Mouse (Mus musculus) CH12.LX (cell line): ENCODE data around the gene Ifngr2.

Source experiments
- CTCF ChIP-seq, 2 experiments: IDR thresholded peaks in 1 of 2; conservative IDR thresholded peaks in 1 of 2; 2 replicates each; pipeline ENCODE4 v1.5.1; 2011 to 2012; ENCODE audit warnings: low read depth in 2 of 2, low read length in 2 of 2, improper control_type of control experiment in 1 of 2, inconsistent platforms in 1 of 2, mild to moderate bottlenecking in 1 of 2, moderate library complexity in 1 of 2
- EP300 ChIP-seq: IDR thresholded peaks from 2 replicates; pipeline ENCODE4 v1.6.1; 2011; ENCODE audit warnings: low read length, improper control_type of control experiment
- IRF4 ChIP-seq: IDR thresholded peaks from 2 replicates; pipeline ENCODE4 v1.6.1; 2014; ENCODE audit warnings: low read depth, mild to moderate bottlenecking, inconsistent platforms, low read length, improper control_type of control experiment
- JUND ChIP-seq: conservative IDR thresholded peaks from 2 replicates; pipeline ENCODE4 v1.6.1; 2011; ENCODE audit warnings: low read depth, low read length, improper control_type of control experiment

DNA sequence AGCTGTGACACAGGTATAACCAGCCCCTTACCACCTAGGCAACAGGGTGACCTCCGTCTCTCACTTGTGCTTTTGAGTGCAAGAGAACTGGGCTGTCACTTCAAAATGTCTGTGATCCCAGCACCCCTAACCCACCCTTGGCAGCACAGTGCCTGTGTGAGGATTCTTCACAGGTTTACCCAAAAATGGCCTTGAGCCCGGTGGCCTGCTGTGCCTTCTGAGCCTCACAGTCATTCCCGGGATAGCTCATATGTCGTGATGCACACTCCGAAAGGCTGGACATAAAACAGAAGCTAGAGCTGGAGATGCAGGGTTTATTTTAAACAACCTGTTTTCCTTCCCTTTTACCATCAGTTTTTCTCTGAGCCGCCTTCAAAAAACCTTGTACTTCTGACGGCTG is 42.2 kb upstream of the Ifngr2 start:
- TF ChIP-seq EP300 (no peak), CTCF (conservative IDR thresholded peaks at IDR 0.05 in 1 of 2, IDR thresholded peaks at IDR 0.05 in 1 of 2; ENCODE audit: low read depth in 2 of 2, low read length in 2 of 2) (no peak), JUND (no peak), IRF4 (no peak)
